Mouse (Mus musculus): ENCODE data around the gene Prpf8. TPM values are rescaled to one million over a fixed set of nuclear protein-coding genes. Genes with fewer than 3 reads are reported as not detected.
"Not testable (repeated sequence)": the region's sequence is repeated elsewhere in the genome, so short reads cannot be mapped to it uniquely, and the experiment has no call there.

Gene Prpf8
- polyA plus RNA-seq, 1 experiment from 2014 or later: 86.6 TPM

DNA sequence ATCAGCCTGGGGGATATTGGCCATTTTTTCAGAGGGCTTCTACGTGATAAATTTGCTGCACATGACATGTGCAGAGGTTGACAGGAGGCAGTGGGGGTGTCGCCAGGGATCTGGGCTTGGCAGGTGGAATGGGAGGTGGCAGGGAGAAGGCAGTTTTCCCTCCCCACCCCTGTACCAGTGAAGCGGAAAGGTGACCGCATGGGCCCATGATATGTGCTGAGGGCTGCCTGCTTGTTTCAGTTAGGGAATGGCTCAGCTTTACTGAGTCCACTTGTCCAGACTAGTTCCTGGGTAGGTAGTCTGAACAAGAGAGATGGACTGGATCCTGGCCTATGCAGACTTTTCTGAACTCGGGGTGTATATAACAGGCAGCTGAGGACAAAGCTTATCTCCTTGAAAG is 64.7 kb downstream of the Prpf8 start:
- Histone ChIP-seq H3K27ac (ENCODE audit: low read depth, low read length) (no peak overlapping the region), H3K4me2 (replicated peaks; ENCODE audit: low read depth, low read length) (no peak overlapping the region), H3K27me3 (ENCODE audit: control insufficient read depth, insufficient read depth, low read length) (no peaks in the 10 kb centered on the region), H3K4me1 (replicated peaks; ENCODE audit: control insufficient read depth, insufficient read depth, low read length) (peaks cover 13% of the 10 kb centered on the region), H3K9ac (ENCODE audit: low read depth, low read length) (no peak overlapping the region), H3K4me3 (ENCODE audit: low read depth, low read length) (no peak overlapping the region), H3K36me3 (ENCODE audit: control insufficient read depth, insufficient read depth, low read length) (no peaks in the 10 kb centered on the region), H3K9me3 (ENCODE audit: control insufficient read depth, low read length) (no peaks in the 10 kb centered on the region)
- DNase-seq (ENCODE audit: low spot score): no peak
- no peak for ATAC-seq (ENCODE audit: low FRiP score)
- 82% methylated on average over 5 of the region's 5 CpGs for WGBS

DNA sequence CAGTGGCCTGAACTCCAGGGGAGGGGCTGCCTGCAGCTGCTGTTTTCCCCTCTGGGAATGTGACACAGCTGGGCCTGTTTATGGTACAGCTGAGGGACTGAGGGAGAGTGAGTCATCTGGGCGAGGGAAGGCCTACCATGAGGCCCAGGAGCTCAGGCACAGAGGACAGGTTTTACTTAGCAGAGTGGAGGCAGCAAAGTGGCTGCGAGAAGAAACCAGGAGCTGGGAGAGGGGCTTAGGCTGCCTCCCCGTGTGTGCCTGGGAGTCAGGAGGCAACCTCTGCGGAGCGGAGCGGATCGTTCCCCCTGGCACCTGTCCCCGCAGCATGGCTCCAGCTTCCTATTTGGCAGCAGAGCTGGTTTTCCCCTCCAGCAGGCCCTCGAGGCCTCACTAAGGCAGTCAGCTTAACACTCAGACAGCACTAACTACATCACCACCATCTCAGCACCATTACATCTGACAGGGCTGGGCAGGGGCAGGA is 65.4 kb downstream of the Prpf8 start:
- Histone ChIP-seq H3K27ac (ENCODE audit: low read depth, low read length) (no peak overlapping the region), H3K4me3 (ENCODE audit: low read depth, low read length) (no peak overlapping the region), H3K9me3 (ENCODE audit: control insufficient read depth, low read length) (no peaks in the 10 kb centered on the region), H3K4me1 (replicated peaks; ENCODE audit: control insufficient read depth, insufficient read depth, low read length) (peaks cover 13% of the 10 kb centered on the region), H3K9ac (ENCODE audit: low read depth, low read length) (no peak overlapping the region), H3K27me3 (ENCODE audit: control insufficient read depth, insufficient read depth, low read length) (no peaks in the 10 kb centered on the region), H3K36me3 (ENCODE audit: control insufficient read depth, insufficient read depth, low read length) (no peaks in the 10 kb centered on the region), H3K4me2 (replicated peaks; ENCODE audit: low read depth, low read length) (no peak overlapping the region)
- DNase-seq (ENCODE audit: low spot score) (no peak), ATAC-seq (ENCODE audit: low FRiP score) (no peak)
- 77% methylated on average over 9 of the region's 9 CpGs for WGBS

DNA sequence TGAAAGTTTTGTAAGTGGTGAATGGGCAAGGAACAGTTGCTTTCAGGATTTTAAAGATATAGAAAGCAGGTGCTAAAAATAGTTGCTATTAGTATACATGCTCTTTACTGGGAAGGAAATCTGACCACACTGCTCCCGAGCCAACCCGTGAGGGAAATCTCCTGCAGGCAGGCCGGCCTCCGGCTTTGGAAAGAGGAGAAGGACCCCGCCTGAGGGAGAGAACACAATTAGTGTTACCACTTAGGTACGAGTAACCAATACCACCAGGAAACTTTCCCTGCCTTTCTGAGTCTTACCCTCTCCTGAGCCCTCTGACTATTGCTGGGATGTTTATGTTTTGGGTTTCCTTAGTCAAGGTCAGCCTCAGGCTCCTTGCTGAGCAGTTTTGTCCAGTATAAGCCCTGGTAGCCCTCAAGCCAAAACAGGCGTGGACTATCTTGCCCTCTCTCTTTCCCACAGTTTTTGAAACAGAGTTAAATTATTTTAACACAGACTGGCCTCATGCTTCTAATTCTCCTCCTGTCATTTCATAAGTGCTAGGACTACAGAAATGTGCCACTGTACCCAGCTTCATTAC is 66.4 kb downstream of the Prpf8 start:
- 42% methylated on average over 7 of the region's 7 CpGs for WGBS
- DNase-seq (ENCODE audit: low spot score) (no peak), ATAC-seq (ENCODE audit: low FRiP score) (no peak)
- no peak overlapping the region for H3K27ac ChIP-seq (ENCODE audit: low read depth, low read length)
- no peak overlapping the region for H3K9ac ChIP-seq (ENCODE audit: low read depth, low read length)
- no peaks in the 10 kb centered on the region for H3K27me3 ChIP-seq (ENCODE audit: control insufficient read depth, insufficient read depth, low read length)
- H3K4me1 ChIP-seq (replicated peaks; ENCODE audit: control insufficient read depth, insufficient read depth, low read length): peaks cover 13% of the 10 kb centered on the region
- no peaks in the 10 kb centered on the region for H3K36me3 ChIP-seq (ENCODE audit: control insufficient read depth, insufficient read depth, low read length)
- H3K9me3 ChIP-seq (ENCODE audit: control insufficient read depth, low read length): no peaks in the 10 kb centered on the region
- no peak overlapping the region for H3K4me2 ChIP-seq (replicated peaks; ENCODE audit: low read depth, low read length)
- no peak overlapping the region for H3K4me3 ChIP-seq (ENCODE audit: low read depth, low read length)

DNA sequence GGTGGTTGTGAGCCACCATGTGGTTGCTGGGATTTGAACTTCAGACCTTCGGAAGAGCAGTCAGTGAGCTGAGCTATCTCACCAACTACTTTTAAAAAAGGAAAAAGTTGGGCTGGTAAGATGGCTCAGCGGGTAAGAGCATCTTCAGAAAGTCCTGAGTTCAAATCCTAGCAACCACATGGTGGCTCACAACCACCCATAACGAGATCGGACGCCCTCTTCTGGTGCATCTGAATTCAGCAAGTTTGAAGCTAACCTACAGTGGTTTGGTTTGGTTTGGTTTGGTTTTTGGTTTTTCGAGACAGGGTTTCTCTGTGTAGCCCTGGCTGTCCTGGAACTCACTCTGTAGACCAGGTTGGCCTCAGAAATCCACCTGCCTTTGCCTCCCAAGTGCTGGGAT is 69.4 kb downstream of the Prpf8 start:
- ATAC-seq (ENCODE audit: low FRiP score); H3K27me3 ChIP-seq (ENCODE audit: control insufficient read depth, insufficient read depth, low read length); H3K4me2 ChIP-seq (replicated peaks; ENCODE audit: low read depth, low read length); H3K4me3 ChIP-seq (ENCODE audit: low read depth, low read length); H3K27ac ChIP-seq (ENCODE audit: low read depth, low read length); DNase-seq (ENCODE audit: low spot score); H3K4me1 ChIP-seq (replicated peaks; ENCODE audit: control insufficient read depth, insufficient read depth, low read length); H3K9me3 ChIP-seq (ENCODE audit: control insufficient read depth, low read length); H3K36me3 ChIP-seq (ENCODE audit: control insufficient read depth, insufficient read depth, low read length); H3K9ac ChIP-seq (ENCODE audit: low read depth, low read length): not testable (repeated sequence)
- WGBS: 90% methylated on average over 6 of the region's 6 CpGs

DNA sequence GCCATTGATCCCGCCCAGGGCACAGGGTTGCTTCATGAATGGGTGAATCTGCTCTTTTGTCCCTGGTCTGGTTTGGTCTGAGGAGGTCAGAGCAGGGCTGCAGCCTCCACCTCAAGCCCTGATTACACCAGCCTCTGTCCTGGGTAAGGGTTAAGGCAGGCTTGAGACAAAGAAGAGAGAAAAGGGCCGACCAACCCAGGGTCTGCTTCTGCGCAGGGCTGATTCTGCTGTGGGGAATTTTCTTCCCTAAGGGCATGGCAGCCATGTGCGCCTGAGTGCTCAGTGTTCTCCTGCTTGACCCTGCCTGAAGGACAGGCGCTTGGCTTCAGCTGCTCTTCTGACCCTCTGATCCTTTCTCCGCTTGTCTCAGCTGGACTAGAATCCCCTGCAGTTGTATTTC is 70.5 kb downstream of the Prpf8 start:
- no peaks in the 10 kb centered on the region for H3K27me3 ChIP-seq (ENCODE audit: control insufficient read depth, insufficient read depth, low read length)
- no peak overlapping the region for H3K4me2 ChIP-seq (replicated peaks; ENCODE audit: low read depth, low read length)
- no peak overlapping the region for H3K4me3 ChIP-seq (ENCODE audit: low read depth, low read length)
- 76% methylated on average over 6 of the region's 6 CpGs for WGBS
- no peak for DNase-seq (ENCODE audit: low spot score)
- H3K9ac ChIP-seq (ENCODE audit: low read depth, low read length): no peak overlapping the region
- H3K9me3 ChIP-seq (ENCODE audit: control insufficient read depth, low read length): no peaks in the 10 kb centered on the region
- H3K36me3 ChIP-seq (ENCODE audit: control insufficient read depth, insufficient read depth, low read length): no peaks in the 10 kb centered on the region
- H3K27ac ChIP-seq (ENCODE audit: low read depth, low read length): no peak overlapping the region
- H3K4me1 ChIP-seq (replicated peaks; ENCODE audit: control insufficient read depth, insufficient read depth, low read length): no peaks in the 10 kb centered on the region
- ATAC-seq (ENCODE audit: low FRiP score): no peak

DNA sequence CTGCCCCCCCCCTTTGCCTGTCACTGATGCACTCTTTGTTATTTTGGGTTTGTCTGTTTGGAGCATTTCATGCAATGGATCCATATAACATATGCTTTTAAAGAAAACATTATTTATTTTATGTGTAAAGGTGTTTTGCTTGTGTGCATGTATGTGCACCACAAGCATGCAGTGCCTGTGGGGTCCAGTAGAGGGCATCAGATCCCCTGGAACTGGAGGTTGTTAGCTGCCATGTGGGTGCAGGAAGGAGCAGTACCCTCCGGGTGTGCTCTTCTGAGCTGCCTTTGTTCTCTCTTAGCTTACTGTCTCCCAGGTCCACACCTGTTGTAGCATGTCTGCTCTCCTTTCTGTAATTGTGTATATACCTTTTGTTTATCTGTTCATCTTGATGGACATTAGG is 71.5 kb downstream of the Prpf8 start:
- Histone ChIP-seq H3K9me3 (ENCODE audit: control insufficient read depth, low read length) (no peaks in the 10 kb centered on the region), H3K36me3 (ENCODE audit: control insufficient read depth, insufficient read depth, low read length) (no peaks in the 10 kb centered on the region), H3K9ac (ENCODE audit: low read depth, low read length) (no peak overlapping the region), H3K4me3 (ENCODE audit: low read depth, low read length) (no peak overlapping the region), H3K4me2 (replicated peaks; ENCODE audit: low read depth, low read length) (no peak overlapping the region), H3K27me3 (ENCODE audit: control insufficient read depth, insufficient read depth, low read length) (no peaks in the 10 kb centered on the region), H3K4me1 (replicated peaks; ENCODE audit: control insufficient read depth, insufficient read depth, low read length) (no peaks in the 10 kb centered on the region), H3K27ac (ENCODE audit: low read depth, low read length) (no peak overlapping the region)
- ATAC-seq (ENCODE audit: low FRiP score) (no peak), DNase-seq (ENCODE audit: low spot score) (no peak)
- 85% methylated on average over 1 of the region's 1 CpGs for whole genome bisulfite sequencing

MicroRNAs within 50 kb of the gene (microRNA counts, 519-probe panel; counts per million panel counts)
- 5,389 counts per million, percentile 78 among the panel's probes with 10 or more counts for microRNA mmu-miR-22

Other genes with a start within 250 kb of the Prpf8 start
- 100 and 105 TPM in 2 replicates for gene Rpa1, start 138.5 kb upstream of the Prpf8 start, polyA plus RNA-seq (2014; fragmentation: Nextera tagmentation; extraction: Ambion mirVana)
- gene Smyd4, start 138.4 kb upstream of the Prpf8 start, polyA plus RNA-seq (2014; fragmentation: Nextera tagmentation; extraction: Ambion mirVana): 11.7 and 13.9 TPM in 2 replicates
- gene Serpinf1, start 64.1 kb upstream of the Prpf8 start, polyA plus RNA-seq (2014; fragmentation: Nextera tagmentation; extraction: Ambion mirVana): 90.5 and 91.3 TPM in 2 replicates
- 0.36 TPM in 1 of 2 replicates, not detected in the other for gene Serpinf2, start 47.2 kb upstream of the Prpf8 start, polyA plus RNA-seq (2014; fragmentation: Nextera tagmentation; extraction: Ambion mirVana)
- gene Wdr81, start 32.1 kb upstream of the Prpf8 start, polyA plus RNA-seq (2014; fragmentation: Nextera tagmentation; extraction: Ambion mirVana): 3.1 and 4.1 TPM in 2 replicates
- gene Tlcd2, start 25.1 kb upstream of the Prpf8 start, polyA plus RNA-seq (2014; fragmentation: Nextera tagmentation; extraction: Ambion mirVana): 9.1 and 9.9 TPM in 2 replicates
- gene Rilp, start 23.3 kb downstream of the Prpf8 start, polyA plus RNA-seq (2014; fragmentation: Nextera tagmentation; extraction: Ambion mirVana): 0.63 and 0.66 TPM in 2 replicates
- gene Scarf1, start 26.7 kb downstream of the Prpf8 start, polyA plus RNA-seq (2014; fragmentation: Nextera tagmentation; extraction: Ambion mirVana): 3.4 and 4.0 TPM in 2 replicates
- 5.5 and 5.9 TPM in 2 replicates for gene Slc43a2, start 44.9 kb downstream of the Prpf8 start, polyA plus RNA-seq (2014; fragmentation: Nextera tagmentation; extraction: Ambion mirVana)
- 96.2 and 99.5 TPM in 2 replicates for gene Pitpna, start 101.3 kb downstream of the Prpf8 start, polyA plus RNA-seq (2014; fragmentation: Nextera tagmentation; extraction: Ambion mirVana)
- 26.5 and 28.8 TPM in 2 replicates for gene Inpp5k, start 144.2 kb downstream of the Prpf8 start, polyA plus RNA-seq (2014; fragmentation: Nextera tagmentation; extraction: Ambion mirVana)
- gene Myo1c, start 163.7 kb downstream of the Prpf8 start, polyA plus RNA-seq (2014; fragmentation: Nextera tagmentation; extraction: Ambion mirVana): 9.9 and 10.4 TPM in 2 replicates
- gene Crk, start 192.4 kb downstream of the Prpf8 start, polyA plus RNA-seq (2014; fragmentation: Nextera tagmentation; extraction: Ambion mirVana): 113 and 127 TPM in 2 replicates
- 1,626 and 1,696 TPM in 2 replicates for gene Ywhae, start 246.1 kb downstream of the Prpf8 start, polyA plus RNA-seq (2014; fragmentation: Nextera tagmentation; extraction: Ambion mirVana)